Mouse (Mus musculus) liver, embryonic 14.5 days (tissue): ENCODE measurements around the gene Dnah11.

ENCODE experiments used
- CTCF ChIP-seq: IDR thresholded peaks from 2 replicates; pipeline ENCODE4 v1.5.1; 2016; ENCODE audit warnings: antibody characterized with exemption, low read depth, control low read depth
- EP300 ChIP-seq: IDR thresholded peaks from 2 replicates; pipeline ENCODE4 v1.6.1; 2016; ENCODE audit warnings: antibody characterized with exemption, low read depth

DNA sequence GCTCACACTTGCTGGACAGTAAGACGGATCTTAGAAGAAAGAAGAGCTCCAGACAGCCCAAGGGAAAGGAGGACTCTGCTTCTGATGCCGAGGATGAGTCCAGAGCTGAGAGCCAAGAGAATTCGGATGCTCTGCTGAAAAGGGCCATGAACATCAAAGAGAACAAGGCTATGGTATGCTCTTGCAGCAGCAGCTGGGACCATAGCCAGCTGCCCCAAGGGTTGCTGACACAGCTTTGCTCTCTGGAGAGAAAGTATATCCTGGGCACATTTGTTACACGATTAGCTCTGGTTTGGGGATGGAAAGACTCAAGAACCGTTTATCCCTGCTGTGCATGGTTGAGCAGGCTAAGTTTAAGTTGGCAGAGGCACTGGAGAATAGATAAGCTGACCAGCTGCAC is 326.6 kb downstream of the Dnah11 start:
- TF ChIP-seq CTCF (no peak), EP300 (no peak)
